Mouse (Mus musculus) natural killer cell, adult 2 months (primary cell): ENCODE data around the gene Ppil1.
"Not testable (repeated sequence)": the region's sequence is repeated elsewhere in the genome, so short reads cannot be mapped to it uniquely, and the experiment has no call there.

Experiments used
- DNase-seq, 2 experiments: peaks; one replicate each; pipeline ENCODE4 v3.0.0; 2022; ENCODE audit warnings: low spot score in 2 of 2

The Ppil1 gene

DNA sequence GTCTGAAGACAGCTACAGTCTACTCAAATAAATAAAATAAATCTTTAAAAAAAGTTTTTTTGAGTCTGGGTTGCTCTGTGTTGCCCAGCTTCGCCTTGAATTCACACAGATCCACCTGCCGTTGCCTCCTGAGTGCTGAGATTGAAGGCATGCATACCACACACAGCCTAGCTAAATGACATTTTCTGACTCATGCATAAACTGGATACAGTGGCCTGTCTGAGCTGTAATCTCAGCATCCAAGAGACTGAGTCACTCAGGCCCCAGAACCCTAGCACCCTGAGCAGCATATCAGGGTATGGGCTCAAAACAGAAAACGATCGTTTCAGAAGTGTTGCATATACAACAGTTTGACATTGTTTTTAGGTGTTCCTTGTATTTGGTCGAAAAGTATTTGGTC lies 17.6 kb upstream of the Ppil1 start:
- DNase-seq, result no peak

DNA sequence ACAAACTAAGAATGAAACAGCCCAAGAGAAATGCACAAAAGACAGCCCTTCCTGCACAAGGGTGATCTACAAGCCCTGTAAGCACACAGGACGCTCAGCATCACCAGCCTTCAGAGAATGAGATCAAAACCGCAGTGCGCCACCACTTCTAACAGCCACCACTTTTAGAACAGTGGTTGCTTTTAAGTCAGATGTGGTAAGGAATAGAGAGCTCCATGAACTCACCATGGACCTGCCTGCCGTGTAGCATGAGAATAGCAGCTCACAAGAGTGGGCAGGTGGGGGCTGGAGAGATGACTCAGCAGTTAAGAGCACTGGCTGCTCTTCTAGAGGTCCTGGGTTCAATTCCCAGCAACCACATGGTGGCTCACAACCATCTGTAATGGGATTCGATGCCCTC lies 16.4 kb upstream of the Ppil1 start:
- peak; percentile 51 to 64 for DNase-seq

DNA sequence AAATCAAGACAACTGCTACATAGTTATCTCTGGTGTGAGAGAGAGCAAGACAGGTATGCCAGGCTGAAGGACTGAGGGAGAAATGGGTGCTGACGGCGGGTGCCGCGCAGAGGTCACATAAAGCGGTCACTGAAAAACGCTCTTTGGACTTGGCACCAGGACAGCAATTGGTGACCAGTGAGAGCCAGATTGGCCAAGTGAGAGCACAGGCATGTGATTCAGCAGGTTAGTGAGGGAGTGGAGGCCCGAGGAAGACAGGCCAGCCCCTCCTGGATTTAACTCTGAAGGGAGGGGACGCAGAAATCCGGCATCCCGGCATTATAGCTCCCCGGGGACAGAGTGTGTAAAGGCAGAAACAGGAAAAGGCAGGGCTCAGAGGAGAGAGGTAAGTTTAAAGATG lies 9.9 kb upstream of the Ppil1 start:
- no peak for DNase-seq

DNA sequence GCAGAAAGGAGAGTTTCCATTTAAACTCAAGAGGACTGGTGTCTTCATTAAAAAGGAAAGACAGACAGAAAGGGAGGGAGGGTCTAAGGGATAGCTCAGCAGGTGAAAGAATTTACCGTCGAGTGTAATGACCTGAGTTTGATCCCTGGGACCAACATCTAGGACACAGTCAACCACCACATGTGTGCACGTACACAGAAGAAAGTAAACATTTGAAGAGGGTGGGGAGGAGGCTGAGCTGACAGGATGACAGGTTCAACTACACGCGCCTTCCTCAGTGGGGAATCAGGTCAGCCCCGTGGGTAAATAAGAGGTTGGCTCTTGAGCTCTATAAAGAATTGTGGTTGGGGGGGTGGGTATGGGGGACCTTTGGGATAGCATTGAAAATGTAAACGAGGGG lies 9.2 kb upstream of the Ppil1 start:
- no peak for DNase-seq

DNA sequence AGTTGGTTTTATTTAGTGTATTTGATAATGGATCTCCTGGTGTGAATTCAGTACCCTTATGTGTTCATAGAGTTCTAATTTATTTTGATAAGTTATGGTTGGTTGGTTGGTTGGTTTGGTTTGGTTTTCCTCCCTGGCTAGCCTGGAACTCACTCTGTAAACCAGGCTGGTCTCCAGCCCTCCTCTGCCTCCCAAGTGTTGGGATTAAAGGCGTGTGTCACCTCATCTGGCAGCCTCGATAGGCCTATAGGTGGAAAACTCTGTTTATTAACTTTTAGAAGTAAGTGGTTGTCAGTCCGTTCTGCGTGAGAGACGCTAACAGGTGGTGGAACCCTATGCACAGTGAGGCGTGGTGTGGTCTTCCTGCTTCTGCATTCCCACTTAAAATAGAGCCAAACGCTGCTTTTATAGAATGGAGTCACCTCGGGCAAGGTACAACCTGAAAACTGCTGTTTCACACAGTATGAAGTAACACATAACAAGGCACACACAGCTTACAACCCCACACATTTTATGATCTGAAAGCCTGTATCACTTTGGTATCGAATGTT lies 6.2 kb upstream of the Ppil1 start:
- no peak for DNase-seq

DNA sequence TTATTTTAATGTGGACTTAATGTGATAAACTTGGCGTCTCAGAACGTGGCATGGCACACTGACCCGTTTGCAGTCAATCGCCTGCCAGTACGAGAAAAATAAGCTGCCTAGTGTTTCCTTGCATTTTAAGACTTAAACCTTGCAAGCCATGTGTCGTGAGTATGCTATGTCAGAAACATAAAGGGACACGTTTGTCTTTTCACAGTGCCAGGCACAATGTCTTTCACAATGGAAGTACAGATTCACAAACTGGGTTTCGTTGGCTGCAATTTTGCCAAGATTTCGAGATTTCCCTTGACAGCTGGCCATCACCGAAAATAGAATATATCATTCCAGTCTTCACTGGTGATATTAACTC lies 5.3 kb upstream of the Ppil1 start:
- DNase-seq, result no peak

DNA sequence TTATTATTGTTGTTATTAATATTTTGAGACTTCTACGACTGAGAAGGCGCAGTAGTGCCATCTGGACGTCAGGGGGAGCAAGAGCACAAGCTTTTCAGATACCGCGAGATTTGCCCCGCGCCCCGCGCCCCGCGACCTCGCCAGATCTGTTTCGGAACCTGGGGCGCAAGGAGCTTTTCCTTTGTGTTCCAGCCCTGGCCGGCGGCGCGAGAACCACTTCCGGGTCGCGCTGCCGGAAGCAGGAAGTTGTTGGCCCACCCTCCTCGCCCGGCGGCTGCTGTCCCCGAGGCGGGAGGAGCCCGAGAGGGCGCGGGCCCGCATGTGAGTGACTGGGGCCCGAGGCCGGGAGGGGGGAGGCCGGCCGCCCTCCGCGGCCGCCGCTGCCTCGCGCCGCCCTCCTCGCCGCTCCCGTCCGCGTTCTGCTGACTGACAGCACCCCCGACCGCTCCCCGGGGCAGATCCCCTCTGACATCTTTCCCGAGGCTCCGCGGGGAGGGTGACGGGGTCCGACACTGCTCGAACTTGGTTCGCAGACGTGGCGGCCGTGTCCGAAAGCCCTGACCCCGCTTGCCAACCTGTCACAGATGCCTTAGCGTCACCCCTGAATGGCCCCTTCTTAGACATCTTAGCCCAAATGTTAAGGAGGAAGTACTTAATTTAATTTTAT lies 4.8 kb upstream of the Ppil1 start, which contains the start of gene BC004004:
TSS of gene BC004004 (plus strand) at position 107 of the 667 bp plus-strand sequence.
- DNase-seq, result peak; percentile 94 to 96

DNA sequence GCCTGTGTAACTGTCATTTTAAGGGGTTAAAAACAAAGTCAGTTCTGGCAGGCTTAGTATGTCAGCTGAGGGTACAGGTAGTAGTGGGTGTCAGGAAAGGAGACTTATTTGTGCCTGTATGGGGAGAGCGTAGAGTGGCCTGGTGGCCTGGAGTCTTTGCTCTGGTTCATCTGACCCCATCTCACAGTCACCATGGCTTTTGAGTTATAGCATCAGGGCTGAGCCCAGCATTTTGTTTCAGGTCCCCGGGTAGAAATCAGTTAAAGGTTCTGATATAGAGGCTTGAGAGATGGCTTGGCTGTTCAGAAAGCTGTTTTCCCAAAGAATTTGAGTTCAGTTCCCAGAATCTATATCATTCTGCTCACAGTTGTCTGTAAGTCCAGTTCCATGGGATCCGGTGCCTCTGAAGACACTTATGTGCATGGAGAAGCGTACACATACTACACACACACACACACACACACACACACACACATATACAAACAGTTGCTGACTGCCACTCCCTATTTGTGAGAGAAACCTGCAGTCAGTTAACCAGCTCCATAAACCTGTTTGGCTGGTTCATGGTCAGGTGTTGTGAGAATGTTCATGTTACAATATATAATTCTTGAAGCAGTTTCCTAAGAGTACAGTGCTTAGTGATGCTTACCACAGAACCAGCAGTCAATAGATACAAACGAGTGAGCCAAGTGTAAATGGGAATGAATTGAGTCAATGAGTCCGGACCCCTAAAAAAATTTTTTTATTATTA lies 4.1 kb upstream of the Ppil1 start:
- no peak for DNase-seq

DNA sequence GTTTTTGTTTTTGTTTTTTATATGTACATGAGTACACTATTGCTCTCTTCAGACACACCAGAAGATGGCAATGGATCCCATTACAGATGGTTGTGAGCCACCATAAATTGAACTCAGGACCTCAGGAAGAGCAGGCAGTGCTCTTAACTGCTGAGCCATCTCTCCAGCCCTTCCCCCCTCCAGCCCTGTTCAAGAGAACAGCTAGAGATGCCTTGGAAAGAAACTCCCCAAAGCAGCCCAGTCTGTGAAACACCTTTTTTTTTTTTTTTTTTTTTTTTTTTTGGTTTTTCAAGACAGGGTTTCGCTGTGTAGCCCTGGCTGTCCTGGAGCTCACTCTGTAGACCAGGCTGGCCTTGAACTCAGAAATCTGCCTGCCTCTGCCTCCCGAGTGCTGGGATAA lies 3.1 kb upstream of the Ppil1 start:
- not testable (repeated sequence) for DNase-seq

DNA sequence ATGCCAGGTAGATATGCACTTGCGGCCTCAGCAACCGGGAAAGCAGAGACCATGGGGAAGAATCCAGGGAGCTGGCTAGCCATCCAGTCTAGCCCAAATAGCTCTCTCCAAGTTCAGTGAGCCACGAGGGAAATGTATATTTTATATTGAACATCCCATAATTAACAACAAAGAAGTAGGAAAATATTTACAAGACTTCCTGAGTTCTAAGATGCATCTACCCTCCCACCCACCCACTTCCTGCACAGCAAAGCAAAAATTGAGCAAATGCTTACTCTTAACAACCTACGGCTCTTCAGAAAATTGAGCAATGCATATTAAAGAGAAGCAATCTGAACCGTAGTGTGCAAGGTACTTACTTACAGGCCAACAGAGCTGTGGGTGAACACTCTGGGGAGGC lies 774 bp upstream of the Ppil1 start:
- no peak for DNase-seq

DNA sequence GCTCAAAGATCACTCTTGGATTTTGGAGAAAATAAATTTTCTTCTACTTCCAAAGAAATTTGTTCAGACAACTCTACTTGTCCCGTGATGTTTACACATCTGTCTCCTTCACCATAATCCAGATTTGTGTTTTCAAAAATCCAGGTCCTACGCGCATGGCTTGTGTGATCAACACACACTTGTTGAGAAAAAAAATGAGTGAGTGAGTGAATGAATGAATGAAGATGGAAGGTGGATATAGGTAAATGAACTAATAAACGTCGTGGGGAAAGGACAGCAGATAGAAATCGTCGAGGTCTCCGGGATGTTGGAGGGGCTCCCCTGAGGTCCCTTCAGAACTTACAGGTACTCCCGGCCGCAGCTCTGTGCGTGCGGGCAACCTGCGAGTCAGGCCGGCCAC lies 569 bp downstream of the Ppil1 start:
- no peak for DNase-seq

DNA sequence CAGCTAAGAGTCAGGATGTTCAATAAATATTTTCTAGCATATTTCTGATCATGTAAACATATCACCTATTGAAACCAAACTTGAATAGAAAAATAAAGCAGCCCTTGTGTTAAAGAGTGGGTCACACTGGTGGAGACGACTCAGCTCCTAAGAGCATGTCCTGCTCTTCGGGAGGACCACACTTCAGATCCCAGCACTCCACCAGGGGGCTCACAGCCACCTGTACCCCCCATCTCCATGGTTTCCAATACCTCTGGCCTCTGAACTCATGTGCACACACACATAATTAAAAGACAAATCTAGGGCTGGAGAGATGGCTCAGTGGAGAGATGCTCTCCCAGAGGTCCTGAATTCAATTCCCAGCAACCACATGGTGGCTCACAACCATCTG lies 1.7 kb downstream of the Ppil1 start:
- DNase-seq, result no peak

DNA sequence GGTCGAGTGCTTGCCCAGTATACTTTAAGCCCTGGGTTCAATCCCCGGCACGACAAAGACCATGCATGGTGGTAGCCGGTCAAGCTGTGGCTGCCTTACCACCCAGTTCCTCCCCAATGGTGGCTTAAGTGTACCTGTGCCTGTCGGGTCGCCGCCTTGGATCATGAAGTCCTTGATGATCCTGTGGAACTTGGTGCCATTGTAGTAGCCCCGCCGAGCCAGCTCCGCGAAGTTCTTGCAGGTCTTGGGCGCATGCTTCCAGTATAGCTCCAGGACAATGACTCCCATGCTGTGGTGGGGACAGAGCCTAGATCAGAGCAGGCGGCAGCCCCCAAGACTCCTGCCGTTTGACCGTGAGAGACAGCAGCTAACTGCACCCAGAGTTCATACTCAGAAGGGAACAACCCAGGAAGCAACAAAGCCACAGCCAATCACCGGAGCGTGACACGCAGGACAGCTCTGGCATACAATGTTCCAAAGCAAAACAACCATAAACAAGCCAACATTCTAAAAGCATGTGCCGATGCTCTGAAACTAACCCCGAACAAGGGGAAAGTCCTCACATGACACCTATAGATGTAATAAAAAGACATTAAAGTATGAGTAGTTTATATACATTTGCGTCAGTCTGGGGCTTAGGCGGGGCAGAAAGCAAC lies 2.3 kb downstream of the Ppil1 start:
- no peak for DNase-seq

DNA sequence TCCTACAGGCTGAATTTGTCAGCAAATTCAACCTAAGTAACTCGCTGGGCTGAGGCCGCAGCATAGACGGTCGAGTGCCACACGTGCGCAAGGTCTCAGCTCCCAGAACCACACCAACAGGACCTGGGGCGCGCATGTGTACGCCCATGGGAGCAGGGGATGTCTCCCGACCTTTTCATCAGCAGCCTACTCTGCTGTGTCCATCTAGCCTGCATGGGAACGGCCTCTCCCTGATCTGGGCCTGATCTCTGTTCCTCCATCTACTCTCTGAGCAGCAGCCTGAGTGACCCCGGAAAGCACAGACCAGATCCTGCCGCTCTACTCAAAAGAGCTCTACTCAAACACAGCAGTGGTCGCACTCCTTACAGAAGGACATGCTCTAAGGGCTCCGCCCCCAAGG lies 3.5 kb downstream of the Ppil1 start:
- no peak for DNase-seq

DNA sequence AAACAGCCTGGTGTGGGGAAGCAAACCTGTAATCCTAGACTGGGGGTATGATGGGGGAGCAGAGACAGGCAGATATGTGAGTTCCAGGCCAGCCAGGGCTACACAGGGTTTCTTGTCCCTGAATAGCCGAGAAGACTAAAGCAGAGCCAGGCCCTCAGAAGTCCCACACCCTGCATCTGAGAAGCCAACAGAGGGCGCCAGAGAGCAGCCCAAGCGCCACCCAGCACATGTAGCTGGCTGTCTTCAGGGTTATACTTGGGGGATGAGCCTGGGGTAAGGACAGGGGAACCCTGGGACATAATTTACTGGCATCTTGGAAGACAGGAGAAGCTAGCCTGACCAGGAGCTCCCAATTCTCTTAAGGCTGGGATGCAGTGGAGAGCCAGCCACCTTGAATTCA lies 4.5 kb downstream of the Ppil1 start:
- peak; percentile 66 to 80 for DNase-seq

DNA sequence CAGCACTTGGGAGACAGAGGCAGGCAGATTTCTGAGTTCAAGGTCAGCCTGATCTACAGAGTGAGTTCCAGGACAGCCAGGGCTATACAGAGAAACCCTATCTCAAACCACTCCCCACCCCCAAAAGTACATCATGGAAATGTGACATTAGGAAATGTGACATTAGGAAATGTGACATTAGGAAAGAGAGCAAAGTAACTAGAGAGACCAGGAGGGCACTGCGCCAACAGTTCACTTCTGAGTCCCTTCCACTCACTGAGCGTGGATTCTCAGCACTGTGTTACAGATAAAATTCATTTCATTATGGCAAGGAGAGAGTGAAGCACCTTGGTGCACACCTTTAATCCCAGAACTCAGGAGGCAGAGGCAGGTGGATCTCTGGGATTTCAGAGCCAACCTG lies 5.1 kb downstream of the Ppil1 start:
- DNase-seq, result no peak

DNA sequence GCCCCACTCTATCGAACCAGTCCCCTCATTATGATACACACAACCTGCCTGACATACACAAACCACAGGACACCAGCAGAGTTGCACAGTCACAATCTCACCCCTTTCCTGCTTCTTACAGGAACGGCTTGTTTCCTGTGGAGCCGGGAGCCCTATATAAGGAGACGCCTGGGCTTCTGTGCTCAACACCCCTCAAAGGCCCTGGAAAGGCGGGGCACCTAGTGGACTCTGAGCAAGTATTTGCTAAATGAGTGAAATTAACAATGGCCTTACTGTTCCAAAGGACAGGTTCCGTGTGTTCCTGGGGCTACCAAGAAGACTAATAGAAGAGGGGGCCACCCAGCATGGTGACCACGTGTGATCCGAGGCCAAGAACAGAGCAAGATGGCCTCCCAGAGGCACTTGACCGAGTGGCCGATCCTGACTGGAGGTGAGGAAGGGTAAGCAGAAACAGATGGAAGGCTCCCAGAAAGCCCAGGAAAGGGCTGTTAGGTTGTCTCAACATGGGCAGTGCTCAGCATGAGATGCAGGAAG lies 5.9 kb downstream of the Ppil1 start:
- DNase-seq, result no peak

DNA sequence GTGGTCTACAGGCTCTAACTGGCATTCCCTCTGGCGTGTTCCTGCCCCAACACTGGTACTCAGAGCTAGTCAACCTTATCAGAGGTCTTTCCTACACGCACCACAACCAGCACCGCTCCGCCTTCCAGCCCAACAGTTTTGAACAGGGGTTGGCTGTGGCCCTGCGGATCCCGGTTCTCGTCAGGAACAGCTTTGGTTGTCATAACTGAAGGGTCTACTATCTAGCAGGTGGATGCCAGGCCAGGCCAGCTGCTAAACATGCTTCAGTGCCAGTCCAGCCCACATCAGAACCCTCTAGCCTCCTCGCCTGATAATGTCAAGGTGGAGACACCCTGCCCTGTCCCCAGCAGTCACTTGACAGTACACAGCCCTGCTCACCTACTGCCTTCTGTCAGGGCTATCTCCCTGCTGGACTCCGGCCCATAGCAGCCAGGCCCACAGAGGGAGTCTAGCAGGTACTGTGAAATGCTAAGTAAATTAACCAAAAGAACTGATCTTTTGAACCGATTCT lies 6.9 kb downstream of the Ppil1 start:
- DNase-seq, result no peak

DNA sequence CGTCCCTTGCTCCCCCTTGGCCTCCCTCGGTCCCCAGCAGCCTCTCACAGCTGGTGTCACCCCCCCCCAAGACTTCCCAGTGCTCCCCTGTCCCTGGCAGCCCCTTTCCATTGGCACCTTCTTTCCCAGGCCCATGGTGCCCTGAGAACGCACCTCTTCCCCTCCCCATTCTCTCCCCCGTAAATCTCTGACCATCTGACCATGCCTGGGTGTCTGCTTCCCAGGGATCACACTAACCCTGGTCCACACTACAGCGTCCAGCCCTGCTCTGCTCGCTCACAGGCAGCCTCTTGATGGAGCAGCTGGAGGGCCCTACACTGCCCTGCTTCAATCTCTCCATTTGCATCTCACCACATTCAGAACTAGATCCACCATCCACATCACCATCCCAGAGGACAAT lies 7.5 kb downstream of the Ppil1 start:
- DNase-seq, result no peak

DNA sequence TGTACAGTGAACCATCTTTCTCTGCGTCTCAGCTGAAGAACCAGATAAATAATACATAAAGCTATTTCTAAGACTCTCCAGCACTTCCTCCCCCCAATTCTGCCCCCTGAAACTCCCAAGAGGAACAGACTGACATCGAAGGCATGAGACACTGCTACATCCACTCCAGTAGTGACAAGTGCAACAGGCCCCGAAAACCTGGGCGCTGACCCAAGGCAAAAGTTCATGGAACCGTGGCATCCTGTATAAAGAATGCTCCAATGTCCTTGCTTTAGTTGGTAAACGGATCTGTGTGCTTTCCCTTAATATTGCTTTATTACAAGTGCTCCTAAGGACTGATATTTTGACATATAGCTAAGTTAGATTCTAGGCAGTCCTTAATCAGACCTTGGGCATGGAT lies 9.2 kb downstream of the Ppil1 start:
- not testable (repeated sequence) for DNase-seq

DNA sequence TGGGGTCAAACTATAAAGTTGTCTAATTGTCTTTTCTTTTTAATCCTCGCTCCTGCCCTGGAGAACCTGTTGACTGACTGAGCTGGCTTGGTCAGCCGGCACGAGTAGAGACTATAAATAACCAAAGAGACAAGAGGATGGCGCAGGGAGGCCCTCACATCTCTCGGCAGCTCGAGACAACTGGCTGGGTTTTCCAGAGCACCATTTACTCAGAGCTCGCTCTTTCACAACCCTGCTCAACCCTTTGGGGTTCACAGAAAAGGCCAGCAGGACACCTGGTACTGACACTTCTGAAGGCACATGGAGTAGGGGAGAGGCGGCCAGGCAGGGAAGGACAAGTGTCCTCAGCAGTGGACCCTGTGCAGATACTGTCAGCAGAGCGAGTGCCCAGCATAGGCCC lies 10.3 kb downstream of the Ppil1 start:
- no peak for DNase-seq

DNA sequence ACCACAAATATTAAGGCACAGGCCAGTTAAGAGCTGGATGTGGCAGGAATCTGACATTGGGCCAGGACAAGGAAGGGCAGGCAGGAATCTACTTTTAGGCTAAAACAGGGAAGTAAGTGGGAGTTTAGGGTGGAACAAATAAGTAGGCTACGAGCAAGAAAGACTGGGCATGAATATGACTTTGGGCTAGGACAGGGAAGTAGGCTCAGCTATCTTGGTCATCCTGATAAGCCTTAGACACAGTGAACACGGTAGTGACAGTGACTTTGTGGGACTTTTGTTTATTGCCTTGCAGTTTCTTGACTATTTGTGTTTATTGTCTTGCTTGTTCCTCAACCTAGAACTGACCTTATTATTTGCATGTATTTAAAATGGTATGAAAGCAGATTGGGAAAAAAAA lies 10.8 kb downstream of the Ppil1 start:
- no peak for DNase-seq
